Mouse (Mus musculus) ES-Bruce4 (cell line): Measurements from ENCODE around the gene Dnajc27. TPM values are rescaled to one million over a fixed set of nuclear protein-coding genes. Genes with fewer than 3 reads are reported as not detected.

Experiments used
- H3K27ac ChIP-seq: 2 replicates; pipeline ENCODE4 v1.5.1; 2012; ENCODE audit warnings: low read length, inconsistent platforms; ENCODE audit not compliant: insufficient read depth
- H3K27me3 ChIP-seq: 2 replicates; pipeline ENCODE4 v1.6.1; 2012; ENCODE audit warnings: mild to moderate bottlenecking, low read length, inconsistent platforms; ENCODE audit not compliant: control insufficient read depth, poor library complexity, insufficient read depth, severe bottlenecking
- H3K36me3 ChIP-seq: 2 replicates; pipeline ENCODE4 v1.6.1; 2012; ENCODE audit warnings: inconsistent platforms, mild to moderate bottlenecking, low read length, moderate library complexity; ENCODE audit not compliant: control insufficient read depth, poor library complexity, insufficient read depth, severe bottlenecking
- H3K4me1 ChIP-seq: one replicate; pipeline ENCODE4 v1.8.1; 2011; ENCODE audit warnings: low read length; ENCODE audit not compliant: control insufficient read depth, insufficient read depth
- H3K4me3 ChIP-seq: 2 replicates; pipeline ENCODE4 v1.5.1; 2011; ENCODE audit warnings: low read depth, mild to moderate bottlenecking, low read length
- H3K9ac ChIP-seq: 2 replicates; pipeline ENCODE4 v1.6.1; 2012; ENCODE audit warnings: low read depth, mild to moderate bottlenecking, inconsistent platforms; ENCODE audit not compliant: poor library complexity, severe bottlenecking
- H3K9me3 ChIP-seq: replicated peaks from 2 replicates; pipeline ENCODE4 v1.6.1; 2012; ENCODE audit warnings: mild to moderate bottlenecking, low read length, inconsistent platforms; ENCODE audit not compliant: control insufficient read depth, poor library complexity, insufficient read depth, severe bottlenecking
- CTCF ChIP-seq: IDR thresholded peaks from one replicate; pipeline ENCODE4 v1.8.1; 2011; ENCODE audit warnings: low read depth, low read length
- EP300 ChIP-seq: IDR thresholded peaks from 2 replicates; pipeline ENCODE4 v1.6.1; 2011; ENCODE audit warnings: low read depth, low read length; ENCODE audit not compliant: insufficient read depth
- POLR2A ChIP-seq: IDR thresholded peaks from one replicate; pipeline ENCODE4 v1.8.1; 2011; ENCODE audit warnings: low read length; ENCODE audit not compliant: insufficient read depth
- polyA plus RNA-seq: library from polyadenylated mRNA; stranded (reverse); fragments of >200 nt; gene quantifications from 2 replicates; pipeline ENCODE4 v1.2.4, GENCODE M21; 2011; ENCODE audit warnings: low read depth; ENCODE audit not compliant: missing spikeins, insufficient read depth, insufficient read length

Dnajc27 gene
- polyA plus RNA-seq, 1 experiment: 11.9 TPM

- Histone ChIP-seq H3K27ac (no peak overlapping the region), H3K4me3 (no peak overlapping the region), H3K4me1 (peaks cover 4% of the 10 kb centered on the region), H3K9me3 (no peaks in the 10 kb centered on the region), H3K36me3 (no peaks in the 10 kb centered on the region), H3K9ac (no peak overlapping the region), H3K27me3 (no peaks in the 10 kb centered on the region)
- TF ChIP-seq CTCF (peak; percentile 51), POLR2A (no peak), EP300 (0 out of 2 replicates have a peak, but pooled peaks have one; percentile 11)
Observed at GRCm38 (mm10) chr12:4143179-4143578, 60.8 kb downstream of the Dnajc27 start.

DNA sequence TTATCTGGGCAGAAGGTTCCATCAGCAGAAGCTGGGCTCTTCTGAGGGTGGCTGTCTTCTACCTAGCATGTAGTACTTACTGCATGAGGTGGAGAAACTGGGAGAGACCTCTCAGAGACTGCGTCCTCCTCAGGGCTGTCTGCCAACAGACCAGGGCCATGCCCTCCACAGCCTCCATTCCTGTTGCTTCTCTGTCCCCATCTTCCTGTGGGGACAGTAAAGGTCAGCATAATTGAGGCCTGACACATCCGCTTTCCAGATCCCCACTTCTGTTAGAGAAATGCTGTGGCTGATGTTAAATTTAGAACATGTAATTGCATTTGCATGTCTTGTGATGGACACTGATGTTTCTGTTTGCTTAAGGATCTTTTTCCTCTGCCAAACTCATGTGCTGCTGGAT, 68.6 kb downstream of the Dnajc27 start:
- Histone ChIP-seq H3K27ac (no peak overlapping the region), H3K36me3 (no peaks in the 10 kb centered on the region), H3K9me3 (no peaks in the 10 kb centered on the region), H3K4me1 (no peaks in the 10 kb centered on the region), H3K4me3 (no peak overlapping the region), H3K27me3 (no peaks in the 10 kb centered on the region), H3K9ac (no peak overlapping the region)
- TF ChIP-seq EP300 (no peak), CTCF (no peak), POLR2A (no peak)

- no peak for TF ChIP-seq EP300
- TF ChIP-seq POLR2A: no peak
- TF ChIP-seq CTCF: no peak
- Histone ChIP-seq H3K9me3 (no peaks in the 10 kb centered on the region), H3K4me3 (no peak overlapping the region), H3K36me3 (no peaks in the 10 kb centered on the region), H3K27ac (no peak overlapping the region), H3K27me3 (no peaks in the 10 kb centered on the region), H3K4me1 (no peaks in the 10 kb centered on the region), H3K9ac (no peak overlapping the region)
Observed at GRCm38 (mm10) chr12:4151969-4152368, 69.6 kb downstream of the Dnajc27 start.

DNA sequence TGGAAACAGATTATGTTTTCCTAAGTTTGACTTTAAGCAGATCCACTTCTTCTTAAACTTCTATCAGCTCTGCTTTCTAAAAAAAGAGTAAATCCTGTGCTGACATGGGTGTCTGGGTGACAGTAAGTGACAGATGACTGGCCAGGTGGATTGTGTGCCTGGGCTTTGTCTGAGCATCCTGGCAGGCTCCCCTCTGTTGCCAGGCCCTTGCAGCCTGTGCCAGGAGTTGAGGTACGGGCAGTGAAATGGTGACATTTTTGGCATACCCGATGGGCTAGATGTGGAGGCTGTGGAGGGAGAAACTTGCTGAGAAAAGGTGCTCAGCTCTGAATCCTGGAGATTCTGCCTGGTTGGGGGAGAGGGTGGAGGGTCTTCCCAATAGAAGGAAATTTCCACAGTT, 75.1 kb downstream of the Dnajc27 start:
- Histone ChIP-seq H3K9me3 (no peaks in the 10 kb centered on the region), H3K9ac (no peak overlapping the region), H3K27me3 (no peaks in the 10 kb centered on the region), H3K36me3 (no peaks in the 10 kb centered on the region), H3K4me1 (peaks cover 5% of the 10 kb centered on the region), H3K4me3 (no peak overlapping the region), H3K27ac (no peak overlapping the region)
- TF ChIP-seq POLR2A: no peak
- no peak for TF ChIP-seq CTCF
- TF ChIP-seq EP300: no peak

GRCm38 (mm10) chr12:4158179-4158578, 75.8 kb downstream of the Dnajc27 start:
- Histone ChIP-seq H3K27ac (no peak overlapping the region), H3K9me3 (no peaks in the 10 kb centered on the region), H3K4me1 (peaks cover 5% of the 10 kb centered on the region), H3K9ac (no peak overlapping the region), H3K36me3 (no peaks in the 10 kb centered on the region), H3K4me3 (no peak overlapping the region), H3K27me3 (no peaks in the 10 kb centered on the region)
- TF ChIP-seq POLR2A (no peak), EP300 (no peak), CTCF (no peak)

- Histone ChIP-seq H3K9ac (no peak overlapping the region), H3K27ac (no peak overlapping the region), H3K4me1 (peaks cover 5% of the 10 kb centered on the region), H3K4me3 (no peak overlapping the region), H3K27me3 (no peaks in the 10 kb centered on the region), H3K9me3 (no peaks in the 10 kb centered on the region), H3K36me3 (no peaks in the 10 kb centered on the region)
- TF ChIP-seq EP300 (no peak), CTCF (no peak), POLR2A (no peak)
Observed at GRCm38 (mm10) chr12:4158868-4159632, 76.7 kb downstream of the Dnajc27 start.

Other genes with a start within 250 kb of the Dnajc27 start
- gene Pomc, start 127.6 kb upstream of the Dnajc27 start, polyA plus RNA-seq: 1.2 TPM in 1 of 2 replicates, not detected in the other
- gene Efr3b, start 43.7 kb upstream of the Dnajc27 start, polyA plus RNA-seq: 3.7 and 4.1 TPM in 2 replicates
- gene Adcy3, start 50.5 kb downstream of the Dnajc27 start, polyA plus RNA-seq: 8.2 and 9.2 TPM in 2 replicates
- gene Ptrhd1, start 151.4 kb downstream of the Dnajc27 start, polyA plus RNA-seq: 6.9 and 7.2 TPM in 2 replicates
- 24.4 and 27.0 TPM in 2 replicates for gene Cenpo, start 151.7 kb downstream of the Dnajc27 start, polyA plus RNA-seq